Mouse (Mus musculus) heart, embryonic 11.5 days (tissue): Measurements from ENCODE around the gene B430305J03Rik. TPM values are rescaled to one million over a fixed set of nuclear protein-coding genes. Genes with fewer than 3 reads are reported as not detected.

Experiments
- ATAC-seq: fragments of 200-750 bp; cut with Nextera tagmentation; replicated peaks from 2 replicates; pipeline ENCODE4 v1.8.0; 2017; ENCODE audit warnings: moderate library complexity; ENCODE audit not compliant: insufficient number of reproducible peaks, low FRiP score, low TSS enrichment
- H3K27ac ChIP-seq: fragments of 300-500 bp; sonication (generic); 2 replicates; pipeline ENCODE4 v1.5.1; 2014; ENCODE audit warnings: mild to moderate bottlenecking, low read depth, low read length
- H3K27me3 ChIP-seq: fragments of 300-500 bp; sonication (generic); 2 replicates; pipeline ENCODE4 v1.6.1; 2014; ENCODE audit warnings: mild to moderate bottlenecking, low read length, mixed read lengths; ENCODE audit not compliant: control insufficient read depth, insufficient read depth
- H3K36me3 ChIP-seq: fragments of 300-500 bp; sonication (generic); 2 replicates; pipeline ENCODE4 v1.6.1; 2014; ENCODE audit warnings: mild to moderate bottlenecking, low read length, moderate library complexity, mixed read lengths; ENCODE audit not compliant: control insufficient read depth, insufficient read depth
- H3K4me1 ChIP-seq: fragments of 300-500 bp; sonication (generic); 2 replicates; pipeline ENCODE4 v1.6.1; 2014; ENCODE audit warnings: low read length; ENCODE audit not compliant: control insufficient read depth, insufficient read depth
- H3K4me2 ChIP-seq: fragments of 300-500 bp; sonication (generic); 2 replicates; pipeline ENCODE4 v1.6.1; 2014; ENCODE audit warnings: mild to moderate bottlenecking, moderate library complexity
- H3K4me3 ChIP-seq: fragments of 300-500 bp; sonication (generic); 2 replicates; pipeline ENCODE4 v1.5.1; 2014; ENCODE audit warnings: low read depth, low read length
- H3K9ac ChIP-seq: fragments of 300-500 bp; sonication (generic); 2 replicates; pipeline ENCODE4 v1.6.1; 2014; ENCODE audit warnings: mild to moderate bottlenecking, low read depth, low read length, moderate library complexity
- H3K9me3 ChIP-seq: fragments of 300-500 bp; sonication (generic); replicated peaks from 2 replicates; pipeline ENCODE4 v1.6.1; 2016; ENCODE audit warnings: low read length; ENCODE audit not compliant: control insufficient read depth
- WGBS: fragments of 180-500 bp; shearing (Covaris S2); extraction: QIAGEN DNeasy Blood & Tissue Kit; methylation state at CpG from one replicate; pipeline ENCODE4 v1.1.7; 2014; ENCODE audit not compliant: insufficient replicate concordance; 5-methylcytosine and 5-hydroxymethylcytosine counted together
- polyA plus RNA-seq: library from polyadenylated mRNA; unstranded; fragments of >200 nt; fragmentation: Nextera tagmentation; extraction: Ambion mirVana; gene quantifications from 2 replicates; pipeline ENCODE4 v1.2.1, GENCODE M21; 2014

The B430305J03Rik gene
- polyA plus RNA-seq, 1 experiment from 2014 or later, result not detected

GRCm38 (mm10) chr3:61386368-61386767, 20.6 kb upstream of the B430305J03Rik start:
- Histone ChIP-seq H3K9me3 (no peaks in the 10 kb centered on the region), H3K27ac (no peak overlapping the region), H3K4me3 (no peak overlapping the region), H3K27me3 (no peaks in the 10 kb centered on the region), H3K4me2 (no peak overlapping the region), H3K4me1 (no peaks in the 10 kb centered on the region), H3K9ac (no peak overlapping the region), H3K36me3 (no peaks in the 10 kb centered on the region)
- 61% methylated on average over 4 of the region's 4 CpGs for WGBS
- no peak for ATAC-seq

GRCm38 (mm10) chr3:61376001-61376400, 10.2 kb upstream of the B430305J03Rik start:
- Histone ChIP-seq H3K9me3 (no peaks in the 10 kb centered on the region), H3K4me2 (no peak overlapping the region), H3K4me1 (no peaks in the 10 kb centered on the region), H3K36me3 (no peaks in the 10 kb centered on the region), H3K27me3 (no peaks in the 10 kb centered on the region), H3K9ac (no peak overlapping the region), H3K4me3 (no peak overlapping the region), H3K27ac (no peak overlapping the region)
- 86% methylated on average over 8 of the region's 8 CpGs for WGBS
- ATAC-seq, result no peak

DNA sequence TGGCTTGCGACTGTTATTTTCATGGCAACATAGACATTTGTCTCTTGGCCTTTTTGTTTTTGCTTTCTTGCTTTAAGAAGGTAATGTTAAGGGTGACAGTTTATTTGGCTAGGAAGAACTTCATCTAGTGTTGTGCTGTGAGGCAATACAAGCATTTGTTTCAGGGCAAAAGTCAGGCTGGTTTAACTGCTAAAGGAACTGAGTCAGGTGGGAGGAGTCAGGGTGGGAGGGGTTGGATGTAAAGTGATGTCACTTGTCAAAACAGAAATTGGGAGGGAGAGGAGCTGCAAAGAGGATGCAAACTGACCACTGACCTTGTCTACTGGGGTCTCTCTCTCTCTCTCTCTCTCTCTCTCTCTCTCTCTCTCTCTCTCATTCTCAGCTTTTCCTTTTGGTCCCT, 2.7 kb upstream of the B430305J03Rik start:
- WGBS, result 97% methylated on average over 1 of the region's 1 CpGs
- Histone ChIP-seq H3K27ac (no peak overlapping the region), H3K4me3 (no peak overlapping the region), H3K27me3 (no peaks in the 10 kb centered on the region), H3K4me2 (no peak overlapping the region), H3K36me3 (no peaks in the 10 kb centered on the region), H3K9me3 (no peaks in the 10 kb centered on the region), H3K4me1 (0 out of 2 replicates have a peak, but pooled peaks cover 2% of the 10 kb centered on the region), H3K9ac (no peak overlapping the region)
- no peak for ATAC-seq

DNA sequence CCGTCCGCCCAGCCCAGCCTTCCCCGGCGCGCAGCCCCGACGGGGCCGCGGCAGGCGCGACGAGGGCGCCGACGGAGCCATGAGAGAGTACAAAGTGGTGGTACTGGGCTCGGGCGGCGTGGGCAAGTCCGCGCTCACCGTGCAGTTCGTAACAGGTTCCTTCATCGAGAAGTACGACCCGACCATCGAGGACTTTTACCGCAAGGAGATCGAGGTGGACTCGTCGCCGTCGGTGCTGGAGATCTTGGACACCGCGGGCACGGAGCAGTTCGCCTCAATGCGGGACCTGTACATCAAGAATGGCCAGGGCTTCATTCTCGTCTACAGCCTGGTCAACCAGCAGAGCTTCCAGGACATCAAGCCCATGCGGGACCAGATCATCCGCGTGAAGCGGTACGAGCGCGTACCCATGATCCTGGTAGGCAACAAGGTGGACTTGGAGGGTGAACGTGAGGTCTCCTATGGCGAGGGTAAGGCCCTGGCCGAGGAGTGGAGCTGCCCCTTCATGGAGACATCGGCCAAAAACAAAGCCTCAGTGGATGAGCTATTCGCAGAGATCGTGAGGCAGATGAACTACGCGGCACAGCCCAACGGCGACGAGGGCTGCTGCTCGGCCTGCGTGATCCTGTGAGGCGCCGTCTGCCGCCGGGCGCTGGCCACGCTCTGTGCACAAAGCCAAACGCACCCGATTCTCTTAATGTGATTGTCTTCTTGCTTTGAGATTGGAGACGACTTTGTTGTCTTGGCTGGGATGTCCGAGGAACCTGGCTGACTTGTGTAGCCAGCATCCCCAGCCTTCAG, 573 bp downstream of the B430305J03Rik start:
- ATAC-seq, result no peak
- WGBS, result under 1% methylated on average over 68 of the region's 68 CpGs
- Histone ChIP-seq H3K9me3 (no peaks in the 10 kb centered on the region), H3K4me1 (0 out of 2 replicates have a peak, but pooled peaks cover 2% of the 10 kb centered on the region), H3K4me3 (peak overlapping the region; percentile 87), H3K4me2 (peak overlapping the region; percentile 71), H3K9ac (peak overlapping the region; percentile 86), H3K36me3 (no peaks in the 10 kb centered on the region), H3K27ac (peak overlapping the region; percentile 69), H3K27me3 (no peaks in the 10 kb centered on the region)

GRCm38 (mm10) chr3:61364661-61364977, 1.1 kb downstream of the B430305J03Rik start:
- Histone ChIP-seq H3K27me3 (no peaks in the 10 kb centered on the region), H3K4me3 (peak overlapping the region; percentile 87), H3K9ac (peak overlapping the region; percentile 86), H3K27ac (peak overlapping the region; percentile 69), H3K4me1 (0 out of 2 replicates have a peak, but pooled peaks cover 2% of the 10 kb centered on the region), H3K4me2 (peak overlapping the region; percentile 71), H3K9me3 (no peaks in the 10 kb centered on the region), H3K36me3 (no peaks in the 10 kb centered on the region)
- WGBS, result under 1% methylated on average over 33 of the region's 33 CpGs
- peak; percentile 12; the same call in 1 of the 2 replicates for ATAC-seq

- Histone ChIP-seq H3K9me3 (no peaks in the 10 kb centered on the region), H3K27ac (peak overlapping the region; percentile 91), H3K9ac (peak overlapping the region; percentile 86), H3K27me3 (no peaks in the 10 kb centered on the region), H3K4me1 (0 out of 2 replicates have a peak, but pooled peaks cover 2% of the 10 kb centered on the region), H3K4me3 (peak overlapping the region; percentile 87), H3K4me2 (peak overlapping the region; percentile 71), H3K36me3 (no peaks in the 10 kb centered on the region)
- peak; percentile 93 for ATAC-seq
- WGBS, result under 1% methylated on average over 49 of the region's 51 CpGs
Observed at GRCm38 (mm10) chr3:61363989-61364660, 1.6 kb downstream of the B430305J03Rik start.

- no peaks in the 10 kb centered on the region for H3K9me3 ChIP-seq
- peak; percentile 91 for ATAC-seq
- H3K9ac ChIP-seq, result peak overlapping the region; percentile 86
- under 1% methylated on average over 30 of the region's 30 CpGs for WGBS
- H3K4me1 ChIP-seq, result 0 out of 2 replicates have a peak, but pooled peaks cover 2% of the 10 kb centered on the region
- no peaks in the 10 kb centered on the region for H3K27me3 ChIP-seq
- H3K36me3 ChIP-seq, result no peaks in the 10 kb centered on the region
- H3K27ac ChIP-seq, result peak overlapping the region; percentile 94
- peak overlapping the region; percentile 87 for H3K4me3 ChIP-seq
- H3K4me2 ChIP-seq, result peak overlapping the region; percentile 71
Observed at GRCm38 (mm10) chr3:61363161-61363988, 2.4 kb downstream of the B430305J03Rik start.

- peak overlapping the region; percentile 87 for H3K4me3 ChIP-seq
- 0 out of 2 replicates have a peak, but pooled peaks cover 2% of the 10 kb centered on the region for H3K4me1 ChIP-seq
- H3K36me3 ChIP-seq, result no peaks in the 10 kb centered on the region
- no peaks in the 10 kb centered on the region for H3K27me3 ChIP-seq
- peak overlapping the region; percentile 94 for H3K27ac ChIP-seq
- peak overlapping the region; percentile 71 for H3K4me2 ChIP-seq
- no peaks in the 10 kb centered on the region for H3K9me3 ChIP-seq
- peak overlapping the region; percentile 78 for H3K9ac ChIP-seq
- no peak for ATAC-seq
- WGBS, result 6% methylated on average over 9 of the region's 9 CpGs
Observed at GRCm38 (mm10) chr3:61362821-61363160, 3.0 kb downstream of the B430305J03Rik start.
